Mouse (Mus musculus): Measurements from ENCODE around the gene Hoxd9.

DNA sequence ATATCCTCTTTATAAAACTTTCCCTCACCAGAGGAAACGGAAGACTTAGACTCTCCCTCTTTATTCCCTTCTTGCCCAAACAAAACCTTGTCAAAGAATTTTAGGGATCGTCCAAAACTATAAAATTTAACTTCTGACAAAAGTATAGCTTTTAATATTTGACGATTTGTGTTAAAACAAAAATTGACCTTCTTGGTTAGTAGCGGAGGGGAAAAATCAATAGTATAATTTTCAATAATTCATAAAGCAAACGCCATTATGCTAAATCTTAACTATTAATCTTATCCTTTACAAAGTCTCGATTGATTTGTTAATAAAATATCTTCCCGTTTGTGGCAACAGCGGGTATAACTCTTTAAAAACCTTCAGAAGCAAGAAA, 7.2 kb upstream of the Hoxd9 start:
- no peak for TF ChIP-seq CTCF (IDR thresholded peaks at IDR 0.05)
- no peak for TF ChIP-seq EP300 (IDR thresholded peaks at IDR 0.05)

Measured in lung, postnatal 0 days (tissue).